Mouse (Mus musculus): ENCODE measurements around the gene Akap1.

DNA sequence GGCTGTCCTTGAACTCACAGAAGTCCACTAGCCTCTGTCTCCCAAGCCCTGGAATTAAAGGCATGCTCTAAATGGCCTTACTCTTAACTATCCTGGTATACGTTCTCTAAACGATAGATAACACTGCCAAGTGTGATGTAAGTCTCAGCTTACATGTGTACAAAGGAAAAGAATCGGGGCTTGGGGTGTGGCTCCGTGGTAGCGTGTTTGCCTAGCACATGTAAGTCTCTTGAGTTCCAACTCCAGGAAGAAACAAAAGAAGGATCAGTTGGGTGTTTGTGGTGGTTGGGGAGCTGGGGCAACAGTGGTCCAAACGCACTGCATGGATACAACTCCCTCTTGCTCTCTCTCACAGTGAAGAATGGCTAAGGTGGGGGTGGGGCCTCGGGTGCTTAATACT, 77.6 kb downstream of the Akap1 start:
- TF ChIP-seq CTCF (IDR thresholded peaks at IDR 0.05; ENCODE audit: low read depth) (no peak), EP300 (IDR thresholded peaks at IDR 0.05; ENCODE audit: low read depth) (no peak)
